Mouse (Mus musculus): ENCODE results near the gene Adamtsl1.

DNA sequence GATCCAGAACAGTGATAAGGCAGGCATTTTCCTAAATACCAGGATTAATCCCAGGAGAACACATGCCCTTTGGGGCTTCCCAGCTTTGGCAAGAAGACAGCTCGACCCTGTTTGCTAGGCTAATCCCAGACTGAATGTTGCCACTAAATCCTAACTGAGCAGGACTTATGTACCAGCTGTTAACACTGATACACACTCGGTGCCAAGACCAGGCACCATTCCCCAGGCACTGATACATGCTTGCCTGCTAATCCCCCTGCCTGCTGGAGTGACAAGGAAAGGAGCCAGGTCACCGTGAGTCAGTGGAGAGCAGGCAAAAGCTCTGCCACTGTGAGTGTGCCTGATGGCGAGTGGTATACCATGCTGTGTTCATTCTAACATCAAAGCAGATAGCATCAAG lies 505.6 kb downstream of the Adamtsl1 start:
- TF ChIP-seq CTCF (conservative IDR thresholded peaks at IDR 0.05; ENCODE audit: insufficient read depth, insufficient read length, low read depth, low read length) (no peak), POLR2A (IDR thresholded peaks at IDR 0.05; ENCODE audit: low read depth, low read length) (no peak)

All from kidney, adult 2 months (tissue).